Mouse (Mus musculus) lung, adult 2 months (tissue): Measurements from ENCODE around the gene Glp2r. TPM values are rescaled to one million over a fixed set of nuclear protein-coding genes. Genes with fewer than 3 reads are reported as not detected.

Source experiments
- DNase-seq: peaks from one replicate; pipeline ENCODE4 v3.0.0; 2022
- H3K4me1 ChIP-seq: fragments of 200-500 bp; 2 replicates; pipeline ENCODE4 v1.6.1; 2011; ENCODE audit warnings: low read length; ENCODE audit not compliant: control insufficient read depth, insufficient read depth
- H3K4me3 ChIP-seq: fragments of 200-500 bp; replicated peaks from 2 replicates; pipeline ENCODE3; 2011; ENCODE audit warnings: low read depth, mild to moderate bottlenecking, control low read depth, low read length; ENCODE audit errors: extremely low read depth
- CTCF ChIP-seq: fragments of 200-500 bp; IDR thresholded peaks from 2 replicates; pipeline ENCODE4 v1.5.1; 2011; ENCODE audit warnings: mild to moderate bottlenecking, low read length, control low read depth; ENCODE audit not compliant: insufficient read depth
- POLR2A ChIP-seq: fragments of 200-500 bp; IDR thresholded peaks from 2 replicates; pipeline ENCODE4 v1.6.1; 2011; ENCODE audit warnings: low read depth, mild to moderate bottlenecking, control low read depth, low read length, borderline replicate concordance; ENCODE audit errors: extremely low read depth
- WGBS: fragments of 180-500 bp; shearing (Covaris S2); methylation state at CpG from one replicate; pipeline ENCODE4 v1.1.7; 2018; 5-methylcytosine and 5-hydroxymethylcytosine counted together
- polyA plus RNA-seq: library from polyadenylated mRNA; depleted of rRNA; stranded (reverse); fragments of >200 nt; gene quantifications from 2 replicates; pipeline ENCODE4 v1.2.3, GENCODE M21; 2012

The Glp2r gene
- polyA plus RNA-seq, 1 experiment = not detected

DNA sequence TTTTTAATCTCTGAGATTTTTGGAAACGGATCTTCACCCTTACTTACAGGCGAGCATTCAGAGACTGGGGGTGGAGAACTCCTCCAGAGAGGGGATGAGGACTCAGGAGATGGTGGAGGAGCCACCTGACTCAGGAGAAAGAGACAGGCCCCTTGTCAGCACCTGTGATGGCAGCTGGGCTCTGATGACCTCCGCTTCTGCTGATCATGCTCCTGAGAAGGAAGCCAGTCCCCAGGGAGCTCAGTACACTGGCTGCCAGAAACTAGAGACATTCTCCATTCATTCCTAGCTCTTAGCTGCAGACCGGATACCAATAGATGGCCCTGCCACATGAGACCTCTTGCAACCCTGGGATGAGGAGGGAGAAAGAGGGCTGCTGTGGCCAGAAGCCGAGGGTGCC, 128.1 kb downstream of the Glp2r start:
- no peak for DNase-seq
- Histone ChIP-seq H3K4me3 (no peak overlapping the region), H3K4me1 (no peaks in the 10 kb centered on the region)
- 89% methylated on average over 5 of the region's 5 CpGs for WGBS
- no peak for TF ChIP-seq CTCF
- TF ChIP-seq POLR2A = no peak

DNA sequence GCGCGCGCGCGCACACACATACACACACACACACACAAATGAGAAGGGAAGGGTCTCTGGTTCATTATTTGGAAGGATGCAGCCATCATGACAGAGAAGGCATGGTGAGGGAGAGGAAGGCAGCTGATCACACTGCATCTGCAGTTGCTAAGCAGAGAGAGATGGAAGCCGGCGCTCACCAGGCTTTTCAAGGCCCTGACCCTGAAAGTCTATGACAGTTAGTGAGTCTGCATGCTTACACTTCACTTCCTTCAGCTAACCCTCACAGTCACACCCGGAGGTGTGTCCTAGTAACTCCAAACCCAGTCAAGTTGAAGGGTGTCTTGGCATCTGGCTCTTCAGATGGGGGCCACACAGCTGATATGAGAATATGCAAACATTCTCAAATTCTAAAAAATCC, 128.5 kb downstream of the Glp2r start:
- TF ChIP-seq CTCF = no peak
- TF ChIP-seq POLR2A = no peak
- Histone ChIP-seq H3K4me1 (no peaks in the 10 kb centered on the region), H3K4me3 (no peak overlapping the region)
- WGBS = 86% methylated on average over 8 of the region's 8 CpGs
- no peak for DNase-seq

DNA sequence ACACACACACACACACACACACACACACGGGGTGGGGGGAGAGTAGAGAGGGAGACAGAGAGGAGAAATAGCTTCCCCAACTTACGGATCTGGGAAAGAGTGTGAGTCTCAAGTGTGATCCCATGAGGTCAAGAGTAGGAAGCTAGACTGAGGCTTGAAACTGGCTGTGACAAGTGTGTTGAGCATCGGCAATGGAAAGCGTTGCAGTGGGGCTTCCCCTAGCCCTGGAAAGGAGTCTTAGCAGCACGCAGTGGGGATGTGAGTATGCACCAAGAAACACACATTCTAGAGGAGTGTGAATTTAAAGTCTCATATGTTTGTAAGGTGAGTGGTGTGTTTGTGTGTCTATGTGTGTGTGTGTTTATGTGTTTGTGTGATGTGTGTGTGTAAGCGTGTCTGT, 130.7 kb downstream of the Glp2r start:
- Histone ChIP-seq H3K4me3 (no peak overlapping the region), H3K4me1 (no peaks in the 10 kb centered on the region)
- 82% methylated on average over 6 of the region's 6 CpGs for WGBS
- TF ChIP-seq POLR2A = no peak
- no peak for TF ChIP-seq CTCF
- no peak for DNase-seq

DNA sequence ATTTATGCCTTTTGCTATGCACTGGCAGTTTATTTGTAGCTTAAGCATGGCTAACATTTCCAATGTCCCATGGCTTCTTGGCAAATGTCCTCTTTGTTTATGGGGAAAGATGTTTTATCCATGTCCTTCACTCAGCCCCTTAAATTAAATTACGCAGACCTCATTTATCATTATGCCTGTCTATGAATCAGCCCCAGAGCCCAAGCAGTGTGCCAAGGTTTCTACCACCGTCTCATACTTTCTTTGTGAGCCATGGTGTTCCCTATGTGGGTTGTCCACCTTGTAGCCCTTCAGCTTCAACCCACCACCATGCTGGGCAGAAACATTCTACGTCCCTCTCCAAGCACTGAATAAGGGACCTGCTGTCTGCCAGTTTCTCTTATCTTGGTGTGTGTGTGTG, 132.6 kb downstream of the Glp2r start:
- DNase-seq = no peak
- H3K4me3 ChIP-seq = no peak overlapping the region
- H3K4me1 ChIP-seq = no peaks in the 10 kb centered on the region
- WGBS = 78% methylated on average over 3 of the region's 3 CpGs
- TF ChIP-seq POLR2A (no peak), CTCF (no peak)

DNA sequence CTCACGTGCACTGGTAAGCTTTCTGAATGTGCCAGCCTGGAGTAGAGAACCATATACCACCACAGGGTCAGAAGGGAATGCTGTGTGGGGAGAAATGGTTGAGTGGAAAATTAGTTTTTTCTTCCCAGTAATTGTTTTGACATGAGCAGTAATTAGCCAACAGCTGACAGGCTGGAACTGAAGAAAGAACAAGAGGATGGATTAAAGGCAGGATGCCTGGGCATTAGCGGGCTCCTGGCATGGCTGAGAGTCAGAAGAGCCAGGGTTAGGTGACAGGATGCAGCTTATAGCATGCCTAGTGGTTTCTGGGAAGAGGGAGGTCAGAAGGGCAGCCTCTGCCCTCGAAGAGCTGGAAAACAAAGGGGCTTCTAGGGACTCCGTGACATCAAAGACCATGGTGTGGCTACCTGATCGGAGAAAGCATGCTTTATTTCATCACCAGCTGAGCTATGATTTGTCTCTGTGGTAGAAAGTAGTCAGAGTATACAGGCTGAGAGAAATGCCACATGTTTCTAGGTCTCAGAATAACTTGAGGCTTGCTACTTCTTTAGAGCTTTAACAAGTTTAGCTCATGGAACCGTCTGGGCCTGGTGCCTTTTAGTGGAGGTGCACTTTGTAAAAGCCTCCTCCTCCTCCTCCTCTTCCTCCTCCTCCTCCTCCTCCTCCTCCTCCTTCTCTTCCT, 133.9 kb downstream of the Glp2r start:
- TF ChIP-seq CTCF (no peak), POLR2A (no peak)
- no peak for DNase-seq
- WGBS = 60% methylated on average over 6 of the region's 6 CpGs
- H3K4me1 ChIP-seq = no peaks in the 10 kb centered on the region
- H3K4me3 ChIP-seq = no peak overlapping the region

DNA sequence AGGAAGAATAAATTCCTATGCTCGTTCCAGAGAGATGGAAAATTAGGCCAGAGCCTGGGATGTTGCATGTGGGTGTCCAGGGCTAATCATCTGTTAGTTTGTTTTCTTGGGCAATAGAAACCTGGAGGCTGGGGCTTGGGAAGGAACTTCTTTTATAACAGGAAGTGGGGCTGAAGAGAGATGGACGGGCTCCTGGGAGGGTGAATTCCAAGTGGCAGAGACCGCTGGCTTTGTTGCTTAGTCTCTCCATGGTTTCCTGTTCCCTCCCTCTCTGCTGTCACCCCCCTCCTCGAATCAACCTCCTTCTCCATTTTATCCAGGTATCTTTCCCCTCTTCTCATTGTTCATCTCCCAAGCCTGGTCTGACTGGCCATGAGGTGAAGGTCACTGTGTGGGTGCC, 134.8 kb downstream of the Glp2r start:
- no peak for TF ChIP-seq CTCF
- TF ChIP-seq POLR2A = no peak
- no peak for DNase-seq
- no peak overlapping the region for H3K4me3 ChIP-seq
- H3K4me1 ChIP-seq = no peaks in the 10 kb centered on the region
- WGBS = 43% methylated on average over 4 of the region's 4 CpGs

DNA sequence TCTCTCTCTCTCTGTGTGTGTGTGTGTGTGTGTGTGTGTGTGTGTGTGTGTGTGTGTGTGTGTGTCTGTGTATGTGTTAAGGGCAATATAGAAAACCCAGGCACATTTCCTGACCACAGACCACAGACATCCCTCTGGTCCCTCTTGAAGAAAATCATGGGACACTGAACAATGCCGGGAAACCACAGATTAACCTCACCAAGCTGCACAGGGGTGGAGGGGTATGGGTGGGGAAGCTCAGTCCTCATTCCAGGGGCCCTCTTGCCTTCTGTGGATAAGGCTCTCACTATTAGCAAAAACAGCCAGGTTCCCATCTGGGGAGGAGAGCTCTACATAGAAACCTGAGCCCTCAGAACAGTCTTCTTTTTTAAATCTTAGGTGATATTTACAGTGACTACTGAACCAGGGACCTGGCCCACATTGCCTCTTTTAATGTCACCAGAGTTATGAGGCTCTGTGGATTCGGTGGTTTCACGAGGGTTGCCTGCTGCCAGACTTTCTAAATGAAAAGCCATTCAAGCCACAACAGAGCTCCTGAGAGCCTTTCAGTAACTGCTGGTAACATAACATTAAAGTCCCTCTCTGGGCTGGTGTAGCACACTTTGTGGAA, 137.2 kb downstream of the Glp2r start:
- 61% methylated on average over 3 of the region's 3 CpGs for whole genome bisulfite sequencing
- H3K4me1 ChIP-seq = no peaks in the 10 kb centered on the region
- no peak for DNase-seq
- H3K4me3 ChIP-seq = no peak overlapping the region
- TF ChIP-seq CTCF = no peak
- no peak for TF ChIP-seq POLR2A

DNA sequence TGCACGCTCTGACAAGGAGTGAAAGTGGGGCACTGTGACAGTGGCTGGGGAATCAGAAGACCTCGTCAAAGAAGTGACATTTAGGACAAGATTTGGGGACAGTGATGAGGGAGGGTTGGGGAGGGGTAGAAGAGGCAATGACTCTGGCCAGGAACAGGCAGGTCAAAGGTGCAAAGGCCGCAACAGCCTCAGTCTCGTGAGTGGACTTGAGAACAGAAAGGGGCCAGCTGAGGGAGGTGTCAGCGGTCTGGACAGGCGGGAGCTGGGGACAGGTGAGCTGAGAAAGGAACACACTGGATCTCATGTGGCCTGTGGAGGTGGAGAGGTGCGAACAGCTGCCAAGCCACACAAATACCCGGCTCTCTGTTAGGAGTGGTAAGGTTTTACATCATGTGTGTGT, 138.0 kb downstream of the Glp2r start:
- WGBS = 71% methylated on average over 8 of the region's 8 CpGs
- H3K4me1 ChIP-seq = no peaks in the 10 kb centered on the region

GRCm38 (mm10) chr11:67628522-67628921, 142.4 kb downstream of the Glp2r start:
- no peak for DNase-seq
- TF ChIP-seq CTCF = no peak
- no peak for TF ChIP-seq POLR2A
- 70% methylated on average over 2 of the region's 2 CpGs for WGBS
- Histone ChIP-seq H3K4me1 (no peaks in the 10 kb centered on the region), H3K4me3 (no peak overlapping the region)

More for the DNA sequence above, 138.0 kb downstream of the Glp2r start:
- DNase-seq = no peak
- TF ChIP-seq CTCF (no peak), POLR2A (no peak)
- no peak overlapping the region for H3K4me3 ChIP-seq

DNA sequence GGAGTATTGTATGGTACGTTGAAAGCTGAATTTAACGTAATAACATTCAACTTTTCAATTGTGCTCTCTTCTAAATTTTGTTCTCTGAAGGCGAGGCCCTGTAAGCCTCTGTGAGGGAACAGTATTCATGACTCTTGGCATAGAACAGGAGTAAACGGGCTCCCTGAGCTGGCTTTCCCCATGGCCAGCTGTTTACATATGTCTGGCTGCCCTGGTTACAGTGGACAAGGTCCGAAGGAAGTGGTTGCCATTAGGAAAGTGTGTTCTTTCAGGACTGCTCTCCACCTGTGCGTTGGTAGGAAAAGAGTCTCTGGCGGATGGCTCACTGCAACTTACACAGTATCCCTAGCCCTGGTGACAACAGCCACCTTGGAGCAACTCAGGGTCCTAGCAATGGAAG, 143.8 kb downstream of the Glp2r start:
- 76% methylated on average over 7 of the region's 7 CpGs for WGBS

More for the DNA sequence above, 143.8 kb downstream of the Glp2r start:
- Histone ChIP-seq H3K4me1 (no peaks in the 10 kb centered on the region), H3K4me3 (no peak overlapping the region)
- TF ChIP-seq CTCF (no peak), POLR2A (no peak)
- no peak for DNase-seq
